Mouse (Mus musculus): ENCODE measurements around the gene Ctnna3.

The Ctnna3 gene

DNA sequence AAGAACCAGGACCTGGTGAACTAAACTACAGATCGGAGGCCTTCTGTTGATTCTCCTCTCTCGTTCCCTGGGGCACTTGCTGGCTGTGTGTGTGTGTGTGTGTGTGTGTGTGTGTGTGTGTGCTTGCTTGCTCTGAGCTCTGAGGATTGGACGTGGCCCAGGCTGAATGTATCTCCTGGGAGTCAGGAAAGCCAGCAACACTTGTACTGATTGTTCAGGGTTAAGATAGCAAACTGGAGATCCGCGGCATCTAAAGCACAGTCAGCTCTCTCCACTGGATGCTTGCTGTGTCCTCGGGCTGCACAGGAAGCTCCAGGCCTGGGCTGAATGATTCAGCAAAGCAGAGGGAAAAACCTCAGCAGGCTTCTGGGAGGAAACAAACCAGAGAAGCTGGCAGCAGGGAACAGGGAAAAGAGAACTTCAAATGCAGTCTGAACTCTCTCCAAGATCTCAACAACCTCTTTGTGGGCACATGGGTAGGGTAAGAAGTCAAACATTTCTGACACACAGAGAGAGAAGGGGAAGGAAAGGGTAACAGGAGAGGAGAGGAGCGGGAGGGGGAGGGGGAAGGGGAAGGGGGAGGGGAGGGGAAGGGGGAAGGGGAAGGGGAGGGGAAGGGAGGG is 524.5 kb downstream of the Ctnna3 start:
- DNase-seq = peak; percentile 39

DNA sequence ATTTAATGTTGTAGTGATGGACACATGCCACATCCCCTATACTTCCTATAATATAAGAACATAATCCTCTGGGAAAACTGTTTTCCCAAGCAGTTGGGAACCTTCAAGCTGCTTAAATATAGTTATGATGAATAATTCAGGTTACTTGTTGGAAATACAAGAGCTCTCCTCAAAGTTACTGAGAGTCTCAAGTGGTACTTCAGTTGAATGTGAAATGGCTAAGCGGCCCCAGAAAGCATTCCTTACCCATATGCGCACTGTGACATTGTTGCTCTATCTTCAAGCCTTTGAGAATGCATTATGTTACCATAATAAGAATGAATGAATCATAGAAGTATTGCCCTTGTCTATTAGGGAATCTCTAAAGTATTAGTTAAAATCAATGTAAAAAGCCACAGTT is 542.4 kb downstream of the Ctnna3 start:
- DNase-seq = no peak

DNA sequence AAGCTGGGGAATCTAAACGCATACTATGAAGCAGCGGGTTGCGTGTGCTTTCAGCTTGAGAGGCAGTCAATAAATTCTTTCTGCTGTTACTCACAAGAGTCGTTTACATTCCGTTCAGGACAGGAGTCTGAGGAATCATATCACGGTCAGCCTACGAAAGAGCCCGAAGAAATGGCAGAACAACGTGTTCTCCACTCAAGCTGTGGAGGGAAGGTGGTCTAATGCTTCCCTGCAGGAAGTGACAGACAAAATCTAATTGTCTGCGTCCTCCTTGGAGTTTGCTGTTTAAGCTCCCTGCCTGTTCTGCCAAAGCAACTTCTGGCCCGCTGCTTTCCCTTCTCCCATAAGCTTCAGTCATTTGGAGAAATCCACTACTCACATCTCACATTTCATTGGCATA is 548.2 kb downstream of the Ctnna3 start:
- DNase-seq = peak; percentile 8

DNA sequence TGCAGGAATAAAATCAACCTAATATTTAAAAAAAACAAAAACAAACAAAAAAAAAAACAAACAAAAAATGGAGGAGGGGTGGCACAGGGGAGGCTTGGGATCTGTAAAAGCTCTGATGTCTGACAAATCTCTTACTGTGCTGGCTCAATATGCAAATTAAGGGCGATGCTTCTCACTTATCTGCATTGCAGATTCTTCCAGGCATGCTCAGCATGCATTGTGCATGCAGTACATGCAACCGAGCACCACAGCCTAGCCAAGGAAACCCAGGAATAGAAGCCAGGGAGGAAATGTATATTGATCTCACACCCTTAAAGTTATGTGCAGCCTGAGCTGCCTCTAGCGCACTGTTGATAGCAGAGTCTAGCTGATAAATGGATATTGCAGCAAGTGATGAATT is 548.6 kb downstream of the Ctnna3 start:
- DNase-seq = peak; percentile 25

DNA sequence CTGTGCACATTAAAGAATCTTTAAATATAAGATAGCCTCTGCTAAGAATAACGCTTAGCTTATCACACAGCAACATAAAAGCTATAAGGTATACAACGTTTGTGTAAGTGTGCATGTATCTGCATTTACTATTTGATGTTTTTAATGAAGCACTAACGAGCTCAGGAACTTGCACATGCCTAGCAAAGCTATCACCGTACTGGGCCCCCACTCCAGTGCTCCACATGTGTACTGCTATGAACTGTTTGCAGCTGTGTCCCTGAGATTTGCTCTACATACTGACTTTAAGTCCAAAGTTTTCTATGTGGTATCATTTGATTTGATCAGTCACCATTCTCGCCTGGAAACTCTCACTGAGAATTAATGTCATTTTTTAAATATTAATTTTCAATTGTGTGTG is 549.1 kb downstream of the Ctnna3 start:
- no peak for DNase-seq

DNA sequence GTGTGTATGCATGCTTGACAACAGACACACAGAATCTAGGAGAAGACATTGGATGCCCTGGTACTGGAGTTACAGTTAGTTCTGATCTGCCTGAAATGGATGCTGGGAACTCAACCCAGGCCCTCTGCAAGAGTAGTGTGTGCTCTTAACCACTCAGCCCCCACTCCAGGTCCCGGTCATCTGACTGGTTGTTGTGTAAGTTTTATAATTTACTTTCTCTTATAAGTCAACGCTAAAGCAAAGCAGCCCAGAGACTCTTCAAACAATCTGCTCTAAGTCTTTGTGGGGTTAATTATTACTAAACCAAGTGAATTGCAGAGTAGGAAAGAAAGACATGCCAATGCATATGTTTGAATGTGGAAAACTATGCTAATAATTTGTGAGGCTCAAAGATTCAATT is 549.5 kb downstream of the Ctnna3 start:
- DNase-seq = no peak

DNA sequence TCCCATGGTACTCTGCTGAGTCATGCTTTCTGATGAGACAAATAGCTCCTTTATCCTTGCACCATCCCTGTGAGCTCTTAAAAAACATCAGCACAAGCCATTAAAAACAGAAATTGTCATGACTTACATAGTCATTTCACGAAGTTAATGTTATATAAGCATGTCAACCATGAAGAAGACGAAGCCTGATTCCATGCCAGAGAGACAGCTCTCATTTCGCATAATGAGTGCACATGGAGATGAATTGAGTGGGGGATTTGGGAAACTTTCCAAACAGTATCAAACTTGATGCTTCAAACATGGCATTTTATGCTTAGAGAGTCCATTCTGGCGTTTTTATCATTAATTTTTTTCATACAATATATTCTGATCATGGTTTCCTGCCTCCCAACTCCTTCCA is 555.7 kb downstream of the Ctnna3 start:
- DNase-seq = no peak

DNA sequence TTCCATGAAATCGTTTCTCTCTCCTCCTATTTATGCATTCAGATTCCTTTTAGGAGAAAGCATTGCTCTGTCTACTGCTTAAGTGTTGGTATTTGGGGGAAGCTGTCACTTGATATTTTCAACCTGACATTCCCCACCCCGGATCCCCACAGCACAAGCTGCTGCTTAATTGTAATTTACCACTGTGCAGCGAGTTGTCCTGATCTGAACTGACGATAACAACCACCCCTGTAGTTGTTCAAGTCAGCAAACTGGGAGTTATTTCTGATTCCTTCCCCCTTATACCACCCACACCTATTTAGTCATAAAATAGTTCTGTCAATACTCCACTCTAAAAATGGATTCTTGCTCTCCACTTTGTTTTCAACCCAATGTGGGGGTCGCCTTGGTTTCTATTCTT is 564.4 kb downstream of the Ctnna3 start:
- no peak for DNase-seq

DNA sequence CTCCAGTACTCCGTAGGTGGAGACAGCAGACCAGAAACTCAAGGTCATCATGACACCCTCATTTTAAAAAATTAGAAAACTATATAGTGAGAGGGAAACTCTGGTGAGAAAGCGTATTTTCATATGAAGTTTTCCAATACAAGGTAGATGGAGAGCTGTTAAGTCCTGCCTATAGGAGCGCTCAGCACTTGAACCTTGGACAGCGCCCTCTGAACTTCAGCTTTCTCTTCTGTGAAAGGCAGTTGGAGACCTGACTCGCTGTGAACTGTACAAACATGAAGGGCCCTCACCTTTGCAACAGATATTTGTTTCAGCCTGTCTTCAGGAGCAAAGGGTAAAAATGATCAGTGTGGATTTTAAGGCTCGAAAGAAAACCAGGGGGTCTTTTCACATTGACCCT is 571.6 kb downstream of the Ctnna3 start:
- peak; percentile 46 for DNase-seq

DNA sequence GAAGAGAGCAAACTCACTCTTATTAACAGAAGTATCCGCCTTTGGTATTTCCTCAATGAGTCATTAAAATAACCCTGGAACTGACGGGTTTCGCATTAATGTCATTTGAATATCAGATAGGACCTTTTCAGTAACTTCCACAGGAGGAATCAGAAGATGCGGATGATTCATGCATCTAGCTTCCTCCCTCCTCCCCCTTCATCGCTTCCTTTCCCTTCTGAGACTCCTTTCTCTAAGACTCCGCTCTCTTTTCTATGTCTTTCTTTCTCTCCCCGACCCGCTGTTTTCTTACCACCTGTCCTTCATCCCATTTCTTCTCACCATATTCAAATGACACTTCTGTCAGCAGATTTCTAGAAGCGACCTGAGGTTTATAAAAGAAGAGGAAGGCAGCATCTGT is 572.1 kb downstream of the Ctnna3 start:
- DNase-seq = no peak

DNA sequence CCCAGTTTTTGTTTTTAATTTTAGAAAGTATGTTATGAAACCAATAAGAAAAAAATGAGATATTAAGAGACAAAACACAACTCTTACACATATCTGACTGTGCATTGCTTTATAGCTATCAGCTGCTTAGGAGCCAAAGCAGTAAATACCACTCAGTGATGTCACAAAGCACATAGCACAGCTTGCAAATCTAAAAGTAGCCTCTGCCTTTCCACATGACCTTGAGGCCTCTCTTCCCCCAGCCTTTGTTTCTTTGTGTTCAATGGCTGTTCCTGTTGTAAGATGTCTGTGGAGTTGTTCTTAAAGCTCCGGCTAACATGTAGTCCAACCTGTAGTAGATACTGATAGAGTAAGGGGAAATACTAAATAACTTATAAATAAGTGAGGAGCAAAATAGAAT is 590.4 kb downstream of the Ctnna3 start:
- no peak for DNase-seq

DNA sequence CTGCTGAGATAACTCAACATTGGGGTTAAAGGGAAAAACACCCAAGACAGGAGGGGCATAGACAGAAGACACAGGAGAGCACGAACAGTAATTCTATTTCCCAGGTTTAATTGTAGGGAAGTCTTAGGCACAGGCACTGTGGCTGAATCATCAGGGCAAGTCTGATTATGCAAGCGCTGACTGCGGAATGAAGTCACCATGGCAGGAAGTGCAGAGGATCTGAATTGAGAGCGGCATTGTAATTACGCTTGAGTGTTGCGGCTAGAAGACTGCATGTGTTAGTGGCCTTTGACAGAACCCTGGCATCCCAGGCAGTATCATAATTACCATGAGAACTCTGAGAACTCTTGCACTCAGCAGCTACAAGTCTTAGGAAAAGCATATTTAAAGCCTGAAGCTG is 593.4 kb downstream of the Ctnna3 start:
- DNase-seq = no peak

DNA sequence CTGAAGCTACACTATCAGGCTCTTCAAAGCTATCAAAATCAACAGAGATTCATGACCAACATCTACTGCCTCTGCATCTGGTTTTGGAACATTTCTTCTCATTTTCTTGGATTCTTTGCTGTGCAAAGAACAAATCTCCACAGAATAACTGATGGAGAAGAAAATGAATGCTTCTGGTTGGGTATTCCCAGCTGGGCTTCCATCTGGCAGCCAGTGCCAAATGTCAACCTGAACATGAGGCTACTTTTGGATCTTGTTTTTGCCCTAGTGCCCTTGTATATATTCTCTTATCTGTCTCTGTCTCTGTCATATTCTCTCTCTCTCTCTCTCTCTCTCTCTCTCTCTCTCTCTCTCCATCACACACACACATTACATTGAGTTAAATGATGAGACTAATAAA is 601.0 kb downstream of the Ctnna3 start:
- no peak for DNase-seq

DNA sequence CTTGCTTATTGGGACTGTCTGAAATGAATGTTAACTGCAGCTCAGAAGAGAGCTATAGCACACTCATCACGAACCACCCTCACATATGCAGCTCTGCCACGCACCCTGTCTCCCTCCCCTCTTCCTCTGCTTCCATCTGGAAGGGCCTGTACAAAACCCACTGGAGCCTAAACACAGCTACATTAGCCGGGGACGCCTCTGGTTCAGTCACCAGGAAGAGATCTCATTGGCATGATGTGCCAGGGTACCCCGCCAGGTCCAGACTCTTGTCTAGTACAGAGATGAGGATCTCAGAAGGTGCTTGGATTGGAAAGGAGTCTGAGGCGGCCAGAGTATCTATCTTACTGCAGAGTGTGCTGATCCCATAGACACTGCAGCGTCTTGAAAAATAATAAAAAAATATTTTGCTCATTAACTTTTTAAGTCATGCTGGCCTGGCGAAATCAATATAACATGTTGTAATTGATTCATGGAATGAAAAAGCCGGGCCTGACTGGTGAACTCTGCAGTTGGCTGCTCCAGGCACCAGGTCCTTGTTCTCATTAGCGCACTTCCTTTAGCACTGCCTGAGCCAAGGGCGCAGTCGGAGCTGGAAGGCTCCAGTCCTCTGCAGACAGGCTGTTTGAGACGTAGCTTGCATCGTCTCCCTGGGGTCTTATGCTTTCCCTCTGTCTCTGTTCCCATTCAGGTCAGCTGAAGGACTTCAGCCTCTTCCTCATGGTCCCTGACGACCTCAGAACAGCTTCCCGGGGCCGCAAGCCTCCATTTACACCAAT is 610.0 kb downstream of the Ctnna3 start:
- DNase-seq = peak; percentile 7

DNA sequence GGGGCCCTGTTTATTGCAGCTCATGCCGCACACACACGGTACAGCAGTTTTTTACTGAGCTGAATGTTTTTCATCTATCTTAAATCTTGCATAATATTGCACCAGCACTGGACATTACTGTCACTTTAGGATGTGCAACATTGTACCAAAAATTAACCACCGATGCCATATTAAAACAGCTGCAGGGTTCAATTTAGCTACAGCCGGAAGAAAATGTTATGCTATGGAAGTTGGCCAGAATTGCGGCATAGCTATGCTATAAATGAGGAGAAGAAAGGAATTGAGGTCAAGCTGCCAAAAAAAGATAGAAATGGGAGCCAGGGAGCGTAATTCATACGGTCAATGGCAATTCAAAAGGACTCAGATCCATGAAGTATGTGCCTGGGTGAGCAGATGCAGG is 611.3 kb downstream of the Ctnna3 start:
- DNase-seq = no peak

DNA sequence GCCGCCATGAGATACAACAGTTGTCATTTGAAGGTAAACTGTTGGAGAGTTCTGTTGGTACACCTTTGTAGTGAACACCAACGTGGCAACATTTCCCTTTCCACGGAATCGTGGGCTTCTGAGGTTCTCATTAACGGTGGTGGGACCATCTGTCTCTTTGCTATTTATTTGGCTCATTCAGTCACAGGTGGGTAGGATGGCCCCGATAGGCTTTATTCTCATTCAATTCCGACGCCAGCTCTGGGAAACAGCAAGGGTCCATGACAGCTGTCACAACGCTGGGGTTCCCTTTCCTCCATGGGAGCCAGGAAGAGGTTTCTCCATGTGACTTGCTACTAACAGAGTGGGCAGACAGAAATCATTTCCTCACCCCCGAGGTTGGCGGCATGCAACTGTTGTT is 612.0 kb downstream of the Ctnna3 start:
- DNase-seq = no peak

DNA sequence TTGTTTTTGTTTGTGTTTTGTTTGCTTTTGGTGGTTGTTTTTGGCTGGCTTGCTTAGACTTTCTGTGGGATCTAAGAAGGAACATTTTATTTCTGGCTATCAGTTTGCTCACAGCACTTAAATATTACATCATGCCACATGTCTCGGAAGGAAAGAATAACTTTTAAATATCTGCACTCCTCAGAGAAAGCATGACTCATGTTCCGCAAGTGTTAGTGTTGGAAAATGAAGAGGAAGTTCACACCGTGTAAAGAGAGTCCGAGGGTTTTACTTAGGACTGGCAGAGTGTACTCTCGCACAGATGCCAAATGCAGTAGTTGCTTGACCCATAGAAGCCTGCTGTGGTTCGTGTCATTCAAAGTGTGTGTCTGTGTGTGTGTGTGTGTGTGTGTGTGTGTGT is 619.3 kb downstream of the Ctnna3 start:
- no peak for DNase-seq

DNA sequence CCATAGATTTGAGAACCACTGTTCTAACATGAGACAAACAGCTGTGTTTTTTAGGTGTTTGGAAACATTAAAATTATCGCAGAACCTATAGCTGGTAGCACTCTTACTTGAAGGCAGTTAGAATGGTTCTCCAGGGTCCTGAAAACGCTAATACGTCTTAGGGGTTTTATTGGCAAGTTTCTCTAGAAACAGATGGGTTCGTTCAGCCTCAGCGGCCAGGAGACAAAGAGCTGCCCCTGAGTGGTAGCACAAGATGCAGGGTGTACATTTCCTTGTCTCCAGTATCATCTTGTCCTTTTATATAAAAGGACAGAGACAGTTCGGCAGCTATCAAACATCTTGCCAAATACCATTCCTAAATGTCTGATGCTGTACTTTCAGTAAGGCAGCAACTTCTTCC is 620.0 kb downstream of the Ctnna3 start:
- DNase-seq = no peak

DNA sequence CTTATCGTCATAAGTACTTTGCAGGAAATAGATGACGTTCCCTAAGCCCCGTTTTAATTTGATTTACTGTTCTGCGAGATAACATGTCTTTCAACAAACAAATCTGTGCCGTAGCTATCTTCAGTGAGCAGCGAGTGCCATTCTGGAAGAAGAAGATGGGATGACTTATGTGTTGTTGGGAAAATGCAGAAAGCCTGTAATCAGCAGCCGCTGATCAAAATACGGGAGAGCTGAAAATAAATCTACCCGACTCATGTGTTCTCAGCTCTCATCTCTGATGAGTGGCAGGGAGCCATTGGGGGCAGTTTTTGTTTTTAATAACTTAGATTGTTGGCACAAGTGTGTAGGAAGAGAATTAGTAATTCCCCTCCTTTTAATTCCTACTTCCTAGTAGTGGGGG is 633.8 kb downstream of the Ctnna3 start:
- DNase-seq = no peak

DNA sequence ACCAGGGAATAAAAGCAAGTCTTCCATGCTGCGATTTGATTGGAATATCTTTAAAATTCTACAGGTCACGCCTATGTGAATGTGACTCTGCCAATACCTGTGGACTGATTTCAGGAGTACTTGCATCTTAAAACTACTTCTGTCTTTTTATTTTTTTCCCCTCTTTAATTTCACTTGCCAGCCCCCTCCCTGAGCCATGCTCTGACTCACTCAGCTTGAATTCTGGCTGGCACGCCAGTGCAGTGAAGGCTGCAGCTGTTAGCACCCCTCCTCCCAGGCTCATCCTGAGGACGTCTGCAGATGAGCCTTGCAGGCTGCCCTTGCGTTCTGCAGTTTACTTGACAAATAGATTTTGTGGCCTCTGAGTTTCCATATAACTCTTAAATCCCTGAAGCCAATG is 646.0 kb downstream of the Ctnna3 start:
- peak; percentile 26 for DNase-seq

DNA sequence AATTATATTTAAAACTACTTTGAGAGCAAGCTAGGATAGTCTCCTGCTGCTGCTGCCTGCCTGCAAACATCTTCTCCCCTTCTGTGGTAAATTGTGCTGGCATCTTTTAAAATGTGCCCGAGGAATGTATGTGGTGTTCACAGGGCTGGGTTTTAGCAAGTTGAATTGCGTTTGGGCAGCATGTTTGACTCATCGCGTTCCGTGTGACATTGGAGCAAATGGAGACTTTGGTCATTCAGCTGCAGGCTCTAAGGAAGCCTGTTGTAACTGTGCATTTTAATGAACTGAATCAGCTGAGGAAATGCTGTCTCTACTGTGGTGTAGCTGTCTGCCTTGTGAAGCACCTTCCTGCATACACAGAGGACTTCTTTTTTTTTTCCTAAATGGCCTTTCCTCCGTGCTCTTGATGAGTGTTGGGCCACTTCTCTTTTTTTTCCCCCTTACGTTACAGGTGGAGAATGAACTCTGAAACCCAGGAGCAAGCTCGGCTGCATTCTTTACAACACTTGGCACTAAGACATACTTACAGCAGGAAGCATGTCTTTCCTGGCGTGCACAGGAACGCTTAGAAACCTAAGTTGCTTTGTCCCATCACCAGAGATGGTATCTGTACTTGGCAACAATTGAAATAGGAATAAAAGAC is 646.6 kb downstream of the Ctnna3 start:
- DNase-seq = no peak

DNA sequence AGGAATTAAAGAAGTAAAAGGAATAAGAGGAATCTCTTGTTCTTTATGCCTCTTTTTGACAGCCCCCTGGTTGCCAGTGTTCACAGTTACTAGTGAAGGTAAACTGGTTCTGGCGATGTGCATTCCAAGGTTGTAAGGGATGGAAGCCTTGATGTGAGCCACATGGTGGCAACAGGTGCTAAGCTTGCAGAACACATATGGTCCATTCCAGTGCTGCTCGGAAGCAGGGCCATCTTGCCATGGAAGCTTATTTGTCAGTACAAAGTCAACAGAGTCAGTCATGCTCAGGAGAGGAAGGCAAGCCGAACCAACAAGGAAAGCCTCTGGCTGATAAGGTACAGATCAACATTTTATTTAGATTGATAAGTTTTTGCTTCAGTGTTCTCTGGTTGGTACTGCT is 652.4 kb downstream of the Ctnna3 start:
- DNase-seq = no peak

DNA sequence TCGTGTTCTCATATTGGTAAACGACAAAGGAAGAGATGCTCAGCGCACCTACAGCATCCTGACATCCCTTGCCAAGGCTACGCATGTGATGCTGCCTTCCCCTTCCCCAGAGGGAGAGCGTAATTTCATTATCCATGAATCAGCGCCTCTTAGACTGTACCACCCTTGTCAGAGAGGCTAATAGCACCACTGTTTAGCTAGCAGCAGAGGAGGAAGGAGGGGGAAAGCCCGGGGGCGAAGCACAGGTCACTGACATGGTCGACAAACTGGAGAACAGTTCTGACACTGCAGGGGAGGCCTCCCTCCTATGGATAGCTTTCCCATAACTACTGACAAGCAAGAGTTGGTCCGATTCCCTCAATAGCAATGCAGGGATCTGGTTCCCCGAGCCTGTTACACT is 653.9 kb downstream of the Ctnna3 start:
- no peak for DNase-seq

DNA sequence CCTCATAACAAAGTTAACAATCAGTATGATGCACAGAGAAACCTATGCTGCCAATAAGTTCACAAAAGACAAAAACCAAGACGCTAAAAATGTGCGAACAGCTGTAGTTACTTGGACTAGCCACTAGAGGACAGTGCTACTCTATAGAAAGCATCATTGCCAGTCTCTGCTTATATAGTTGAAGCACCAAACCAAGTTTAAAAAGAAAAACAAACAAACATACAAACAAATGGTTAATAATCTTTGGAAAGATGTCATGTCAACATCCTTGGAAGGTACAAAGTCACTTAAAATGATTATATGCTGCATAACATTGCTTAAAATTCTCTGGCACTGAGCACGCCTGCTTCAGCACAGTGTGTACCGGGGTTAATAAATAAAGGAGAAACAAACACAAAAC is 654.6 kb downstream of the Ctnna3 start:
- peak; percentile 54 for DNase-seq

DNA sequence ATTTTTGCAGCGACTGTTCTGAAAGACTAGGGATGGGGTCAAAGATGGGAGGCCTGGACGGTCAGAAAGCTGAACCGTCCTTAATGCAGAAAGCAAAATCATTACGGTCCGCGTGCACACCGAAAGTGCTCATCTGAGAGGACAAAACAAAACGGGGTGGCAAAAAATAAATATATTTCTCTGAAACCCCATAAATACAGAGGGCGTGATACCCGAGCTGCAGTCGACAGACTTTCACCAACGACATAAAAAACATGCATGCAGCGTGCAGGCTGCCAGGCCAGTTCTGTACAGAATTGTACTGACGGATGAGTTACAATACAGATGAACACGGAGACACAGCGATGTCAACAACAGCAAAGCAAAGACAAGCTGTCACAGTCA is 656.3 kb downstream of the Ctnna3 start:
- no peak for DNase-seq
